Mouse (Mus musculus): Measurements from ENCODE around the gene Jhy. TPM values are rescaled to one million over a fixed set of nuclear protein-coding genes. Genes with fewer than 3 reads are reported as not detected.
A peak's percentile ranks its signal among the peaks of the same experiment; 100 is the strongest.

Gene Jhy
- total and polyA plus RNA-seq, 3 experiments: 0.10 TPM; not detected in 2

DNA sequence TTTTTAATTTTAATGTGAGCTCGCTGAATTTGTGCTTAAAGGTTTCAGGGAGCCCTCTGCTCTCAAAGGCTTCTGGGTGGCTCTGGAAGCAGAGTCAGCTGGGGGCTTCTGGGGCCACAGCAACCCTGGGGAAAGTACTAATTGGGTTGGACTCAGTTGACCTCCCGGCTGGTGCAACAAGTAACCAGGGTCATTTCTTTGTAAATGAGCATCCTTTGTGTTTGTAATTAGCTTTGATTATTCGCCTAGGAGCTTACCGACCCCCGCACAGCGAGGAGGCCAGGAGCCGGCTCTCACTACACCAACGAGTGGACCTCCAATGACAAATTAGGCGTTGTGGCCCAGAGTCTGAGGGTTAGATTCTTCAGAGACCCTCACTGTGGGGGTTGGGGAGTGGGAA, 104.7 kb downstream of the Jhy start:
- no peak for DNase-seq

DNA sequence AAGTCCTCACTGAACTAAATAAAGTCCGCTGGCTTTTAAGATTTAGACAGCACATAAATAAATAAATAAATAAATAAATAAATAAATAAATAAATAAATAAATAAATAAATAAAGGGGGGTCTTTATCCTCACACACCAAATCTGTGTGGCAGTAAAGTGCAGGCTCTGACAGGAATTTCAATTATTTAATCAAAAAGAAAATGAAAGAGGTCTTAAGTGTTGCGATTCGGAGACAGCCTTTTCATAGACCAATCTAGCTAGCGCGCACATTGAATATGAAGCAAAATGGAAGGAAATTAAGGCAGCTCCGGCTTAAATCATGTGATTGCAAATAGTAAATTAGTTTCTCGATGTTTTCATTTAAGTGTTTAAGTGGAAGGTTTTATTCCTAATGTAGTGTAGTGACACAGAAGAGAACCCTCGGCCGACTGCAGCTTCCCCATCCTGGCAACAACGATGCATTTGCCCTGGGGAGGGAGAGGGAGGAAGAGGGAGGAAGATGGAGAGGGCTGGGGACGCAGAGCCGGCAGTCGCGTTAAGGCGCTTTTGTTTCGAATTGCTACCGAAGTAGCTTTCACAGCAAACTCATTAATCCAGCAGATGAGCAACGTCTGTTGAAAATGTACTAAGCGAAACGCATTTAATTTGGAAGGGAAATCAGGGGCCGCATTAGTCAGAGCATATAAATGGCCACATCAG, 105.3 kb downstream of the Jhy start:
- intact Hi-C loops (cut with DNase I): no loop called here
- Histone ChIP-seq H3K9ac (ENCODE audit: low read depth, low read length) (no peak overlapping the region), H3K36me3 (ENCODE audit: control insufficient read depth, insufficient read depth, low read length) (no peaks in the 10 kb centered on the region), H3K4me3 (peak overlapping the region; percentile 27), H3K27ac (no peak overlapping the region), H3K4me1 (ENCODE audit: control insufficient read depth, insufficient read depth, low read length) (no peaks in the 10 kb centered on the region), H3K79me2 (replicated peaks; ENCODE audit: control insufficient read depth, insufficient read depth, low read length) (no peaks in the 10 kb centered on the region), H3K27me3 (ENCODE audit: control insufficient read depth, insufficient read depth, low read length) (no peaks in the 10 kb centered on the region)
- WGBS: 8% methylated on average over 21 of the region's 21 CpGs
- TF ChIP-seq POLR2A (IDR thresholded peaks at IDR 0.05; ENCODE audit: insufficient read depth, low read depth, low read length): no peak
- TF ChIP-seq CTCF (IDR thresholded peaks at IDR 0.05): no peak
- no peak for TF ChIP-seq EP300 (IDR thresholded peaks at IDR 0.05; ENCODE audit: insufficient read depth, low read depth, low read length)
- DNase-seq: no peak

More for the DNA sequence above, 104.7 kb downstream of the Jhy start:
- Histone ChIP-seq H3K9ac (ENCODE audit: low read depth, low read length) (no peak overlapping the region), H3K27me3 (ENCODE audit: control insufficient read depth, insufficient read depth, low read length) (no peaks in the 10 kb centered on the region), H3K4me1 (ENCODE audit: control insufficient read depth, insufficient read depth, low read length) (no peaks in the 10 kb centered on the region), H3K36me3 (ENCODE audit: control insufficient read depth, insufficient read depth, low read length) (no peaks in the 10 kb centered on the region), H3K4me3 (no peak overlapping the region), H3K79me2 (replicated peaks; ENCODE audit: control insufficient read depth, insufficient read depth, low read length) (no peaks in the 10 kb centered on the region), H3K27ac (no peak overlapping the region)
- intact Hi-C loops (cut with DNase I): no loop called here
- WGBS: 31% methylated on average over 9 of the region's 9 CpGs
- TF ChIP-seq POLR2A (IDR thresholded peaks at IDR 0.05; ENCODE audit: insufficient read depth, low read depth, low read length) (no peak), CTCF (IDR thresholded peaks at IDR 0.05) (no peak), EP300 (IDR thresholded peaks at IDR 0.05; ENCODE audit: insufficient read depth, low read depth, low read length) (no peak)

DNA sequence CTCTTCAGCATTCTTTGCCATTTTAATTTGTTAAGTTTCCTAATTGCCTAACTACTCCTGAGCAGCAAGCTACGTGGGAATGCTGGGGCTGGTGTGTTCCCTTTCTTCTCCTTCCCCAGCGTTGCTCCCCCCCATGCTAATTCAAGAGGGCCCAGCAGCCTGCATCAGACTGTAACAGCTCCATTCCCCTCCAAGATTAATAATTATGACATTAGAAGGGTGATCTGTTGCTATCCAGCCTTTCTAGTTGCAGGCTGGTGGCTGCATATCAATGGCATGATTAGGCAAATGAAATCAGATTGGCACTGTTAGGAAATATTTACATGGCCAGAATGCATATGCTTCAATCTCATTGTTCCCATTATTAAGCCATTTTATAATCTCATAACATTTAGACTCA, 112.4 kb downstream of the Jhy start:
- no peaks in the 10 kb centered on the region for H3K79me2 ChIP-seq (replicated peaks; ENCODE audit: control insufficient read depth, insufficient read depth, low read length)
- TF ChIP-seq EP300 (IDR thresholded peaks at IDR 0.05; ENCODE audit: insufficient read depth, low read depth, low read length) (no peak), CTCF (IDR thresholded peaks at IDR 0.05) (no peak), POLR2A (IDR thresholded peaks at IDR 0.05; ENCODE audit: insufficient read depth, low read depth, low read length) (no peak)
- no peaks in the 10 kb centered on the region for H3K4me1 ChIP-seq (ENCODE audit: control insufficient read depth, insufficient read depth, low read length)
- no peaks in the 10 kb centered on the region; the same call in 1 of the 2 replicates for H3K27me3 ChIP-seq (ENCODE audit: control insufficient read depth, insufficient read depth, low read length)
- 56% methylated on average over 2 of the region's 2 CpGs for WGBS
- H3K9ac ChIP-seq (ENCODE audit: low read depth, low read length): no peak overlapping the region
- H3K27ac ChIP-seq: no peak overlapping the region
- H3K4me3 ChIP-seq: no peak overlapping the region
- intact Hi-C loops (cut with DNase I): no loop called here
- H3K36me3 ChIP-seq (ENCODE audit: control insufficient read depth, insufficient read depth, low read length): no peaks in the 10 kb centered on the region
- DNase-seq: no peak

Other genes starting within 250 kb of the Jhy start
- gene Hspa8, start 163.1 kb downstream of the Jhy start, total RNA-seq (2021): 1,000 to 10,000 TPM; 1,540 to 1,554 TPM
- 2,007 and 3,319 TPM in 2 replicates for gene Hspa8, start 163.1 kb downstream of the Jhy start, polyA plus RNA-seq (2012; rRNA removed)
- gene Bsx, start 90.0 kb downstream of the Jhy start, total RNA-seq (2021): not detected
- not detected in 2 replicates for gene Bsx, start 90.0 kb downstream of the Jhy start, polyA plus RNA-seq (2012; rRNA removed)
- not detected for gene Crtam, start 40.5 kb upstream of the Jhy start, total RNA-seq (2021)
- 0.12 TPM in 1 of 2 replicates, not detected in the other for gene Crtam, start 40.5 kb upstream of the Jhy start, polyA plus RNA-seq (2012; rRNA removed)
- 1 to 10 TPM; 1.5 TPM for gene Ubash3b, start 197.6 kb upstream of the Jhy start, total RNA-seq (2021)
- 1.9 and 2.0 TPM in 2 replicates for gene Ubash3b, start 197.6 kb upstream of the Jhy start, polyA plus RNA-seq (2012; rRNA removed)